Mouse (Mus musculus) retina, postnatal 1 day (tissue): ENCODE measurements around the gene Vezt.

Experiments
- DNase-seq: peaks from one replicate; pipeline ENCODE4 v3.0.0-alpha.2; 2012

Vezt gene

GRCm38 (mm10) chr10:94035658-94036374, at the start of gene Vezt, which contains the start of gene Fgd6:
Gene Vezt, minus strand, starts transcription at chr10:94035817.
Gene Fgd6, plus strand, starts transcription at chr10:94036001.
- DNase-seq = peak; percentile 100

GRCm38 (mm10) chr10:94082040-94082734, 46.6 kb upstream of the Vezt start:
- no peak for DNase-seq

- no peak for DNase-seq
Measured at GRCm38 (mm10) chr10:94080740-94081139, 45.1 kb upstream of the Vezt start.

GRCm38 (mm10) chr10:94076966-94077825, 41.6 kb upstream of the Vezt start:
- DNase-seq = no peak

GRCm38 (mm10) chr10:94072916-94073465, 37.4 kb upstream of the Vezt start:
- DNase-seq = no peak

DNA sequence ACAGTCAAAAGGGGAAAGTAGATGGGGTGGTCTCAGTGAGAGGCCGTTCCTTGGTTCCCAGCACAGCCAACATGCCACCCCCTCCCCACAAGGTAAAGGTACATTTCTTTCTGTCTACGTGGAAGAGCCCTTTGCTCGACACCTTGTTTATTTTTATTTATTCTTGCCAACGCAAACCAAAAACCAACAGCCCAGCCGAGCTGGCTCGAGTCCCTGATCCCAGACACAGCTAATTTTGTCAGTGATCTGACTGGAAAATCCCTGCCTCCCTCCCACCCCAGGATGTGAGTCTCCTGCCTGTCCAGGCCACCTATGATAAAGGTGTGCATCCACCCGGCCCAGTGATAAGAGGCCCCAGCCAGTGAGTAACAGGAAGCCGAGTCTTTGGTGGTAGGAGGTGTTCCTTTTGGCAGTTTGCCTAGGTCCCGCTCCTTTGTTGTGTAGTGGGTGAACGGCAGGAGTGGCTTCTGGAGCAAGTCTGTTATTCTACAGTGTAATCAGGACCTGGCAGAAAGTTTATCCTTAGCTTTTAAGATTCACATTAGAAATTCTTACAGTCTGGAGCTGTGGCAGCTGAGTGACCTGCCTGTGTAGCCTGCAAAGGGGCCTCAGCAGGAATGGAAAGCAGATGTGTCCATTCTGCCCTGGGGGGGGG, 36.8 kb upstream of the Vezt start:
- DNase-seq = no peak

DNA sequence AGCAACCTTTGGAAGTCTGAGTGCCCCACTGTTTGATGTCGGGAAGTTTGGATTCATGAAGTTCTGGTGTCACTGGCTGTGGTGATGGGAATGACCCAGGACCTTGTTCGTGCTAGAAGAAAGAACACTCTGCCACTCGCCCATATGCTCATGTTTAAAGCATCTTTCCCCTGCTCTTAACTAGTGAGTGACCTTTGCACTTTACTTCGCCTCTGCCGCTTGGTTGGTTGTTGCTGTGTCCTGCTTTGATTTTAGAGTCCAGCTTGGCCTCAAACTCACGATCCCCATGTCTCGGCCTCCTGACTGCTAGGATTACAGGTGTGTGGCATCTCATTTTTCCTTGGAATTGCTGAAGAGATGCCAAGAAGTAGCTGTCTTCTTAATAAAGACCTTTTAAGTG, 36.0 kb upstream of the Vezt start:
- DNase-seq = no peak

GRCm38 (mm10) chr10:94068701-94069100, 33.1 kb upstream of the Vezt start:
- DNase-seq = no peak

GRCm38 (mm10) chr10:94066896-94067295, 31.3 kb upstream of the Vezt start:
- DNase-seq = no peak

- no peak for DNase-seq
Measured at GRCm38 (mm10) chr10:94062357-94062756, 26.7 kb upstream of the Vezt start.

DNA sequence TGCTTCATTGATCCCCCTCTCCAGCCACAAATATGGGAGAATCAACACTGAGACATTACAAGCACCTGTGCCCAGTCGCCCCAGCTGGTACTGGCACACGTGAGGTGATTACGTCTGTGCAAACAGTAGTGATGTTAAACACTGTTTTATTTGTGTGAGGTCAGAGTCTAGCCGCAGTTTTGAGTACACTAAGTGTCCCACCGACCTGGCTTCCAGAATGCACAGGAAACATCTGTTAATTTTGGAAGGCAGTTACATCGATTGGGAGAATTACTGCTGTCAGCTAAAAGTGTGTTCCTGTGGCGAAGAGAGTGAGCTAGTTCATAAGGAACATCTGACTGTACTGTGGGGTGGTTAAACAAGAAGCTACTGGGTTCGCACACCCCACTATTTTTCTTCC, 24.6 kb upstream of the Vezt start:
- no peak for DNase-seq

- DNase-seq = no peak
Measured at GRCm38 (mm10) chr10:94059618-94060055, 24.0 kb upstream of the Vezt start.

DNA sequence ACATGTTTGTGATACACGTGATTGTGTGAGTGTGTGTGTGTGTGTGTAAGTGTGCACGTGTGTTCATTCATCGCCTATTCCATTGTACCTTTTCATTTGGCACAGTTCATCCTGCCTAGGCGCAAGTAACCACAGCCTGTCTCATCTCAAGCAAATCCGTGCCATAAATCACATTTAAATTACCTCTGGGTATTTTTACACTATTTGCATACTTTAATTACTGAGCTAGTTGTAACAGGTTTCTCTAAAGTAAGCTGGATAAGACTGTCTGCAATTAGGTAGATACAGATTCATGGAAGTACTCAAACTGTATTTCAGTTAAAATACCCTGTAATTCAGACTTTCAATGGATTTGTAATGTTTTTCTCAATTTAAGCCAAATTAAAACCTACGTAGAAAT, 20.9 kb upstream of the Vezt start:
- no peak for DNase-seq

- DNase-seq = no peak
Measured at GRCm38 (mm10) chr10:94050736-94051135, 15.1 kb upstream of the Vezt start.

DNA sequence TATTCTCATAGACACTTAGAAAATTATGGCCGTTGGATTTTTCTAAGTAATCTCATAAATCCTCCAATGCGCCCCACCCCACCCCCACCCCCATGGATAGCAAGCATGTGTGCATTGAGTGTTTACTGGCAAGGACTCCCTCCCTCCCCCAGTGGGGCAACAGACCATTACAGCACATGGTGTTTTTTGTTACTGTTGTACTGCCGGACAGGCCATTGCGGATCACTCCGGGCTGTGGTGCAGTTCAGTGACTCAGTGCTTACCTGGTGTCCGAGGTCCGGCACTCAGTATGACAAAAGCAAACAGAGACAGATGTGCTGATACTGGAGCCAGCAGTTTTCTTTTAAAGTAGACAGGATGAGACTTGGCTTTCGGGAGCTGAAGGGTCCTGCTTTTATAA, 13.5 kb upstream of the Vezt start:
- DNase-seq = no peak

GRCm38 (mm10) chr10:94047845-94048559, 12.4 kb upstream of the Vezt start:
- DNase-seq = no peak

- DNase-seq = no peak
Measured at GRCm38 (mm10) chr10:94047024-94047423, 11.4 kb upstream of the Vezt start.

DNA sequence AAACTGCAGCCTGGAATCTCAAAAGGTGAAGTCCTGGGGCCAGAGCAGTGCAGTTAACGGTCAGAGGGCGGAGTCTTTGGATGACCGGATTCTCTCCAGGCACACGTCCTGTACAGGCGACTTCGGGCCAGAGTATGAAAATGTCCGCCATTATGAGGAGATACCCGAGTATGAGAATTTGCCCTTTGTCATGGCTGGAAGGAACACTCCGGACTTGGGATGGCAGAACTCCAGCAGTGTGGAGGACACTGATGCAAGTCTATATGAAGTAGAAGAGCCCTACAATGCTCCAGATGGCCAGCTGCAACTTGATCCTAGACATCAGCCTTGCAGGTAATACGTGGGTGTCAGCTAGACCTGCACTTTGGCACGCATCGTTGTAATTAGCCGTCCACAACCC, 9.7 kb upstream of the Vezt start:
- DNase-seq = no peak

DNA sequence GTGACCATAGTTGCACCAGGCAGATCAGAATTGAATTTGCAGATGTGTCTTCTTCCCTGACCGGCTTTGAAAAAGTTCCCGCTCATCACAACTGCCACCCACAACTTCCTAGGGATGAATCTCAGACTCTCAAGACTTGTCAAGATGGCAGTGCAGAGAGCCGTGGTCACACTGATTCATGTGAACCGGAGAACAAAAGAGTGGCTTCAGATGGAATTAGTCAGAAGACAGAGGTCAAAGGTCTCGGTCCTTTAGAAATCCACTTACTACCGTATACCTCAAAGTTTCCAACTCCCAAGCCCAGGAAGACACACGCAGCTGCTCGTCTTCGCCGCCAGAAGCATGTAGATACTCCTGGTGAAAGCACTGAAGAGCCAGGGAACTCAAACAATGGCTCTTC, 8.3 kb upstream of the Vezt start:
- DNase-seq = peak; percentile 53

- no peak for DNase-seq
Measured at GRCm38 (mm10) chr10:94038366-94039260, 3.0 kb upstream of the Vezt start.

DNA sequence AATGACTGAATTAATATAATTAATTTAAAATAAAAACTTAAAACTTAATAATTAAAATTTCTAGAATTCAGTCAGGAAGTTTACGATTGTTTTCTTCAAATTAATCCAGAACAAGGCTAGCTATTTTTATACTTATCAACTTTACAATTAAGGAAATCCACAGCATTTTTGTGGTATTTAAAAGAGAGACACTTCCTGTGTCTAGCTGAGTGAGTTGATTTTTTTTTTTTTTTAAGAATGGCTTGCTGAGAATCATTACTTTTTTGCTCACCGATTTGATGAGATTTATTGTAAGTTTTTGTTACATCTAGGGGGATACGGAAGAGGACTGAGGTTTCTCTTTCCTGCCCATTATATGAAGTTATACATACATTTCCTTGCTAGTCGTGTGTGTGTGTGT, 2.0 kb upstream of the Vezt start:
- no peak for DNase-seq
